Mouse (Mus musculus): ENCODE results near the gene Tbc1d30.

DNA sequence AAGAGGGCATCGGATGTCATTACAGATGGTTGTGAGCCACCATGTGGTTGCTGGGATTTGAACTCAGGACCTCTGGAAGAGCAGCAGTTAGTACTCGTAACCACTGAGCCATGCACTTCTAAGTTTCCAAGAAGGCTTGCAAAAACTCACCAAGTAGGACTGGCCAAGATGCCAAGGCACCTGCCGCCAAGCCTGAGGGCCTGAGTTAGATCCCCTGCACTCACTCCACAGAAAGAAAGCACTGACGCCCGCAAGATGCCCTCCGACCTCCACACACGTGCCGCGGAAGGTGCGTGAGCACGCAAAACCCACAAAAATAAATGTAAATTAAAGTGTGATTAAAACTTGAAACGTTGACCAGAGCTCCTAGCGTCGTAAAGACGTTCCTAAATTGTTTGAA, 13.2 kb upstream of the Tbc1d30 start:
- TF ChIP-seq CTCF (IDR thresholded peaks at IDR 0.05; ENCODE audit: low read depth, low read length) (no peak), POLR2A (IDR thresholded peaks at IDR 0.05; ENCODE audit: borderline replicate concordance, low read depth, low read length) (no peak)
